In the genomic region with DNA sequence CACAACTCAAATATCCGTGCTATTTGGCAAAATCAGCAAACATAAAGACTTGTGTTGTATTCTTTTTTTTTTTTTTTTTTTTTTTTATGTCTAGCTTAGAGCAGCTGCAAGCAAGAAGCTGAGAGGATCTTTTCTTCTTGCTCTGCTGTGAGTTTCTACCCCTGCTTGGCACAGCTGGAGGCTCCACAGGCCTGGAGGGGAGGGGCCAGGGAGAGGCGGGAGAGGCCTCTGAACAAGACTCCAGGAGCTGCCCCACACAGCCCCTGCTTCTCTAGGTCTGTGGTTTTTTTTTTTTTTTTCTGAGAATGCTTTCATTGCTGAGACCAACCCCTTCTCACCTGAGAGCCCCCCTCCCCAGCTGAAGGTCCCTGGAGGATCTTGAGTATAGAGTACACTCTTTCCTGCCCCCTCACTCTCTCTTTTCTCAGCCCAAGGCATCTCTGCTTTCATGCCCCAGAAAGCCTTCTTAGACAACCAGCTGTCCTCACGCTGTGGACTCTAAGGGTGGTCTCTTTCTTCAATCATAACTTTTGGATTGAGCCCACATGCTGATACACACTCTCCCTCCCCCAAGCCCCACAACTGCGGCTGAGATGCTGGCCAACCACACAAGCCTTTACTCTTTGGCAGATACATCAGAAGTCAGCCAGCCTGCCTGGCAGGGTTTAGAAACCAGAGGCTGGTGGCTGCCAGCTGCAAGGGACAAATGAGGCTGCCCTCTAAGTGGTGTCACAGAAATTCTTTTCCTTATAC, we compare ENCODE assay signal across 8 mouse cellular contexts.
DNase-seq lines count a peak whose midpoint lies in the region; ATAC-seq lines count a peak whose summit lies in the region.

No protein-coding gene starts in this region.

- H3K4me2 ChIP-seq in embryonic facial prominence, embryonic 11.5 days (ENCODE audit: low read depth, low read length), result no peak overlapping the region
- no peak overlapping the region for H3K4me2 ChIP-seq in hindbrain, embryonic 16.5 days (ENCODE audit: low read length)
- no peak overlapping the region for H3K4me2 ChIP-seq in neural tube, embryonic 13.5 days

- H3K9ac ChIP-seq in embryonic facial prominence, embryonic 11.5 days (replicated peaks; ENCODE audit: low read length), result no peak overlapping the region
- H3K9ac ChIP-seq in hindbrain, embryonic 16.5 days (ENCODE audit: low read depth, low read length), result no peak overlapping the region
- H3K9ac ChIP-seq in neural tube, embryonic 13.5 days, result no peak overlapping the region

- peak; percentile 19 to 63 for DNase-seq in left cerebral cortex, postnatal 10 days (ENCODE audit: extremely low spot score in 1 of 2, low spot score in 2 of 2)
- DNase-seq in left cerebral cortex, adult 8-10 months (ENCODE audit: low spot score in 2 of 2), result no peak
- DNase-seq in embryonic facial prominence, embryonic 11.5 days (ENCODE audit: low spot score), result peak; percentile 55
- no peak for DNase-seq in urinary bladder, postnatal 10 days (ENCODE audit: low spot score)
- DNase-seq in left cerebral cortex, adult 9 months (ENCODE audit: low spot score in 2 of 2), result no peak

- 18% methylated on average over 4 of the region's 4 CpGs for WGBS in embryonic facial prominence, embryonic 11.5 days
- WGBS in hindbrain, embryonic 16.5 days, result 13% methylated on average over 4 of the region's 4 CpGs
- 25% methylated on average over 4 of the region's 4 CpGs for whole genome bisulfite sequencing in neural tube, embryonic 13.5 days

- no peaks in the 10 kb centered on the region for H3K9me3 ChIP-seq in embryonic facial prominence, embryonic 11.5 days (replicated peaks; ENCODE audit: control insufficient read depth, low read length)
- H3K9me3 ChIP-seq in hindbrain, embryonic 16.5 days (ENCODE audit: control insufficient read depth, low read length), result no peaks in the 10 kb centered on the region
- no peaks in the 10 kb centered on the region for H3K9me3 ChIP-seq in neural tube, embryonic 13.5 days

- no peak overlapping the region for H3K27ac ChIP-seq in embryonic facial prominence, embryonic 11.5 days (replicated peaks; ENCODE audit: low read depth, low read length)
- no peak overlapping the region for H3K27ac ChIP-seq in hindbrain, embryonic 16.5 days (ENCODE audit: low read depth, low read length)
- no peak overlapping the region for H3K27ac ChIP-seq in neural tube, embryonic 13.5 days (replicated peaks)

- H3K4me3 ChIP-seq in embryonic facial prominence, embryonic 11.5 days (ENCODE audit: low read depth, low read length), result no peak overlapping the region
- no peak overlapping the region for H3K4me3 ChIP-seq in hindbrain, embryonic 16.5 days (ENCODE audit: low read length)
- H3K4me3 ChIP-seq in neural tube, embryonic 13.5 days, result no peak overlapping the region

- no peaks in the 10 kb centered on the region for H3K27me3 ChIP-seq in embryonic facial prominence, embryonic 11.5 days (ENCODE audit: control insufficient read depth, insufficient read depth, low read length)
- H3K27me3 ChIP-seq in hindbrain, embryonic 16.5 days (replicated peaks; ENCODE audit: control insufficient read depth, insufficient read depth, low read length), result no peaks in the 10 kb centered on the region
- no peaks in the 10 kb centered on the region for H3K27me3 ChIP-seq in neural tube, embryonic 13.5 days

- no peaks in the 10 kb centered on the region for H3K36me3 ChIP-seq in embryonic facial prominence, embryonic 11.5 days (replicated peaks; ENCODE audit: control insufficient read depth, insufficient read depth, low read depth, low read length)
- peaks cover 3% of the 10 kb centered on the region for H3K36me3 ChIP-seq in hindbrain, embryonic 16.5 days (ENCODE audit: control insufficient read depth, insufficient read depth, low read length)
- H3K36me3 ChIP-seq in neural tube, embryonic 13.5 days, result no peaks in the 10 kb centered on the region

- peak; percentile 79; the same call in 1 of the 2 replicates for ATAC-seq in embryonic facial prominence, embryonic 11.5 days (replicated peaks; ENCODE audit: insufficient number of reproducible peaks, low FRiP score, low TSS enrichment, low read depth)
- ATAC-seq in hindbrain, embryonic 16.5 days, result peak; percentile 72
- ATAC-seq in neural tube, embryonic 13.5 days (ENCODE audit: low read depth), result 0 out of 2 replicates have a peak, but pooled peaks have one; percentile 72
- no peak for ATAC-seq in megakaryocyte progenitor cell, adult 5-6 weeks (replicated peaks; ENCODE audit: poor library complexity)

- intact Hi-C loops in left cerebral cortex, postnatal 10 days (cut with DNase I), result no loop called here

- H3K4me1 ChIP-seq in embryonic facial prominence, embryonic 11.5 days (ENCODE audit: control insufficient read depth, insufficient read depth, low read length), result no peaks in the 10 kb centered on the region
- 0 out of 2 replicates have a peak, but pooled peaks cover 3% of the 10 kb centered on the region for H3K4me1 ChIP-seq in hindbrain, embryonic 16.5 days (ENCODE audit: control insufficient read depth, insufficient read depth, low read depth, low read length)
- H3K4me1 ChIP-seq in neural tube, embryonic 13.5 days (replicated peaks), result peaks cover 14% of the 10 kb centered on the region; the same call in 1 of the 2 replicates

Comparison
In these comparisons a context has a peak if more than half of its experiments do, and no peak if none do; other contexts are left out.
1. DNase-seq: peak in left cerebral cortex, postnatal 10 days (2 of 2) and embryonic facial prominence, embryonic 11.5 days (single experiment); none in left cerebral cortex, adult 8-10 months (0 of 2), urinary bladder, postnatal 10 days (single experiment) and left cerebral cortex, adult 9 months (0 of 2).